Mouse (Mus musculus): ENCODE data around the gene Nme1. TPM values are rescaled to one million over a fixed set of nuclear protein-coding genes. Genes with fewer than 3 reads are reported as not detected.
"Not testable (repeated sequence)": the region's sequence is repeated elsewhere in the genome, so short reads cannot be mapped to it uniquely, and the experiment has no call there.

Nme1 gene
- polyA plus RNA-seq, 1 experiment from 2014 or later = 230 TPM

GRCm38 (mm10) chr11:93957031-93957555 lies 11.2 kb downstream of the Nme1 start:
- H3K27me3 ChIP-seq = no peaks in the 10 kb centered on the region
- peaks cover 29% of the 10 kb centered on the region for H3K4me1 ChIP-seq
- no peak overlapping the region for H3K4me3 ChIP-seq (replicated peaks)
- H3K9me3 ChIP-seq = no peaks in the 10 kb centered on the region
- H3K4me2 ChIP-seq = no peak overlapping the region
- WGBS = 85% methylated on average over 2 of the region's 2 CpGs
- H3K36me3 ChIP-seq (replicated peaks) = peaks cover 57% of the 10 kb centered on the region
- no peak overlapping the region for H3K9ac ChIP-seq
- ATAC-seq (ENCODE audit: low FRiP score) = no peak
- no peak overlapping the region; the same call in 1 of the 2 replicates for H3K27ac ChIP-seq

GRCm38 (mm10) chr11:93956159-93956558 lies 12.2 kb downstream of the Nme1 start, which contains the start of gene Nme2:
Gene Nme2 (minus strand): TSS chr11:93956259.
- Histone ChIP-seq H3K9ac (peak within 1 kb of the TSS; percentile 67), H3K27ac (peak within 1 kb of the TSS; percentile 92), H3K4me3 (replicated peaks) (peak within 1 kb of the TSS; percentile 64), H3K27me3 (no peaks in the 10 kb centered on the region), H3K36me3 (replicated peaks) (peaks cover 55% of the 10 kb centered on the region), H3K4me2 (peak within 1 kb of the TSS; percentile 77), H3K9me3 (no peaks in the 10 kb centered on the region), H3K4me1 (peaks cover 33% of the 10 kb centered on the region)
- WGBS = 10% methylated on average over 6 of the region's 6 CpGs
- no peak for ATAC-seq (ENCODE audit: low FRiP score)

GRCm38 (mm10) chr11:93955256-93956150 lies 12.8 kb downstream of the Nme1 start:
- H3K4me1 ChIP-seq = peaks cover 33% of the 10 kb centered on the region
- ATAC-seq (ENCODE audit: low FRiP score) = peak; percentile 97
- H3K9ac ChIP-seq = peak overlapping the region; percentile 67
- H3K4me2 ChIP-seq = peak overlapping the region; percentile 77
- peak overlapping the region; percentile 92 for H3K27ac ChIP-seq
- peak overlapping the region; percentile 64 for H3K4me3 ChIP-seq (replicated peaks)
- H3K9me3 ChIP-seq = no peaks in the 10 kb centered on the region
- under 1% methylated on average over 67 of the region's 67 CpGs for WGBS
- H3K27me3 ChIP-seq = no peaks in the 10 kb centered on the region
- peaks cover 54% of the 10 kb centered on the region for H3K36me3 ChIP-seq (replicated peaks)

- peak overlapping the region; percentile 64 for H3K4me3 ChIP-seq (replicated peaks)
- H3K4me2 ChIP-seq = peak overlapping the region; percentile 77
- H3K27ac ChIP-seq = peak overlapping the region; percentile 92; the same call in 1 of the 2 replicates
- WGBS = 45% methylated on average over 12 of the region's 13 CpGs
- ATAC-seq (ENCODE audit: low FRiP score) = peak; percentile 7; the same call in 1 of the 2 replicates
- H3K27me3 ChIP-seq = no peaks in the 10 kb centered on the region
- H3K36me3 ChIP-seq (replicated peaks) = peaks cover 55% of the 10 kb centered on the region
- H3K9ac ChIP-seq = peak overlapping the region; percentile 67
- no peaks in the 10 kb centered on the region for H3K9me3 ChIP-seq
- peaks cover 33% of the 10 kb centered on the region for H3K4me1 ChIP-seq
Observed at GRCm38 (mm10) chr11:93954738-93955255, 13.5 kb downstream of the Nme1 start.

GRCm38 (mm10) chr11:93952376-93952775 lies 15.9 kb downstream of the Nme1 start:
- peaks cover 33% of the 10 kb centered on the region for H3K4me1 ChIP-seq
- no peak for ATAC-seq (ENCODE audit: low FRiP score)

GRCm38 (mm10) chr11:93950045-93950444 lies 18.3 kb downstream of the Nme1 start:
- no peak overlapping the region for H3K4me3 ChIP-seq (replicated peaks)
- H3K27ac ChIP-seq = no peak overlapping the region
- H3K4me2 ChIP-seq = no peak overlapping the region
- peaks cover 55% of the 10 kb centered on the region for H3K36me3 ChIP-seq (replicated peaks)
- no peaks in the 10 kb centered on the region for H3K27me3 ChIP-seq
- H3K9ac ChIP-seq = no peak overlapping the region
- 100% methylated on average over 1 of the region's 1 CpGs for WGBS
- H3K4me1 ChIP-seq = peaks cover 23% of the 10 kb centered on the region
- H3K9me3 ChIP-seq = no peaks in the 10 kb centered on the region
- ATAC-seq (ENCODE audit: low FRiP score) = no peak

More at GRCm38 (mm10) chr11:93952376-93952775, 15.9 kb downstream of the Nme1 start:
- Histone ChIP-seq H3K9me3 (no peaks in the 10 kb centered on the region), H3K9ac (0 out of 2 replicates have a peak overlapping the region, but pooled peaks have one; percentile 22), H3K4me2 (no peak overlapping the region), H3K27ac (no peak overlapping the region), H3K36me3 (replicated peaks) (peaks cover 49% of the 10 kb centered on the region), H3K27me3 (no peaks in the 10 kb centered on the region), H3K4me3 (replicated peaks) (no peak overlapping the region)
- 72% methylated on average over 5 of the region's 5 CpGs for WGBS

GRCm38 (mm10) chr11:93948887-93949567 lies 19.3 kb downstream of the Nme1 start:
- Histone ChIP-seq H3K4me1 (peaks cover 16% of the 10 kb centered on the region), H3K27me3 (no peaks in the 10 kb centered on the region), H3K27ac (no peak overlapping the region), H3K4me3 (replicated peaks) (no peak overlapping the region), H3K4me2 (no peak overlapping the region), H3K36me3 (replicated peaks) (peaks cover 55% of the 10 kb centered on the region), H3K9me3 (no peaks in the 10 kb centered on the region), H3K9ac (no peak overlapping the region)
- WGBS = 88% methylated on average over 9 of the region's 9 CpGs
- ATAC-seq (ENCODE audit: low FRiP score) = no peak

- no peak overlapping the region for H3K4me3 ChIP-seq (replicated peaks)
- no peak for ATAC-seq (ENCODE audit: low FRiP score)
- no peak overlapping the region for H3K27ac ChIP-seq
- H3K27me3 ChIP-seq = no peaks in the 10 kb centered on the region
- WGBS = 72% methylated on average over 3 of the region's 3 CpGs
- H3K4me2 ChIP-seq = no peak overlapping the region
- H3K9ac ChIP-seq = no peak overlapping the region
- no peaks in the 10 kb centered on the region for H3K9me3 ChIP-seq
- H3K4me1 ChIP-seq = no peaks in the 10 kb centered on the region
- peaks cover 44% of the 10 kb centered on the region for H3K36me3 ChIP-seq (replicated peaks)
Observed at GRCm38 (mm10) chr11:93944986-93945385, 23.3 kb downstream of the Nme1 start.

- H3K27ac ChIP-seq = no peak overlapping the region
- ATAC-seq (ENCODE audit: low FRiP score) = no peak
- no peak overlapping the region for H3K9ac ChIP-seq
- no peak overlapping the region for H3K4me2 ChIP-seq
- 83% methylated on average over 2 of the region's 2 CpGs for WGBS
- H3K9me3 ChIP-seq = no peaks in the 10 kb centered on the region
- H3K4me1 ChIP-seq = no peaks in the 10 kb centered on the region
- peaks cover 39% of the 10 kb centered on the region for H3K36me3 ChIP-seq (replicated peaks)
- H3K27me3 ChIP-seq = no peaks in the 10 kb centered on the region
- H3K4me3 ChIP-seq (replicated peaks) = no peak overlapping the region
Observed at GRCm38 (mm10) chr11:93940906-93941305, 27.4 kb downstream of the Nme1 start.

- Histone ChIP-seq H3K27me3 (no peaks in the 10 kb centered on the region), H3K36me3 (replicated peaks) (peaks cover 81% of the 10 kb centered on the region), H3K9me3 (no peaks in the 10 kb centered on the region), H3K4me2 (no peak overlapping the region), H3K9ac (no peak overlapping the region), H3K4me3 (replicated peaks) (no peak overlapping the region), H3K27ac (no peak overlapping the region), H3K4me1 (no peaks in the 10 kb centered on the region)
- ATAC-seq (ENCODE audit: low FRiP score) = no peak
Observed at GRCm38 (mm10) chr11:93929106-93929505, 39.2 kb downstream of the Nme1 start.

GRCm38 (mm10) chr11:93915019-93915418 lies 53.3 kb downstream of the Nme1 start:
- 96% methylated on average over 2 of the region's 2 CpGs for WGBS
- ATAC-seq (ENCODE audit: low FRiP score) = not testable (repeated sequence)
- peaks cover 74% of the 10 kb centered on the region for H3K36me3 ChIP-seq (replicated peaks)

GRCm38 (mm10) chr11:93911603-93912002 lies 56.7 kb downstream of the Nme1 start:
- no peak for ATAC-seq (ENCODE audit: low FRiP score)
- no peaks in the 10 kb centered on the region for H3K27me3 ChIP-seq
- no peaks in the 10 kb centered on the region for H3K9me3 ChIP-seq
- H3K9ac ChIP-seq = no peak overlapping the region
- H3K36me3 ChIP-seq (replicated peaks) = peaks cover 75% of the 10 kb centered on the region
- WGBS = 92% methylated on average over 3 of the region's 3 CpGs
- H3K4me2 ChIP-seq = no peak overlapping the region
- H3K4me1 ChIP-seq = no peaks in the 10 kb centered on the region
- no peak overlapping the region for H3K4me3 ChIP-seq (replicated peaks)
- no peak overlapping the region for H3K27ac ChIP-seq

More at GRCm38 (mm10) chr11:93915019-93915418, 53.3 kb downstream of the Nme1 start:
- H3K9me3 ChIP-seq; H3K4me3 ChIP-seq (replicated peaks); H3K27ac ChIP-seq; H3K4me2 ChIP-seq; H3K27me3 ChIP-seq; H3K9ac ChIP-seq; H3K4me1 ChIP-seq: not testable (repeated sequence)

All from forebrain, embryonic 12.5 days (tissue).